In the genomic region with DNA sequence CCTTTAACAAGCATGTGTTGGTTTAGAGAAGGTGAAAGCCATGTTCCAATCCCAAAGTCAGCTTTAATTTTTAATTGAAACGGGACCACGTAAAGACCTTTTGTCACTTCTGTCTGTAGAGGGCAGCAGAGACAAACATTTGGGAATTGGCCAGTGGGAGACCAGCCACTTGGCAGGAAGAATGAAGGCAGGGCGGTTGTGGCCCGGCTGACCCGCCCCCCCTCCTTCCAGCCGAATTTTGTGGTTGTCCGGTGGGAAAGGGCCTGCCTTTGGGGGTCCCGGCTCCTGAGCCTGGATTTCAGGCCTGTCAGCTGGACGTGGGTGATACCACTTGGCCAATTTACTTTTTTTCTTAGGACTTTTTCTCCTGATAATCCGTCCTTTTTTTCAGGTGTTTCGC, we compare ENCODE assay signal across 8 mouse cellular contexts. TPM values are rescaled to one million over a fixed set of nuclear protein-coding genes. Genes with fewer than 3 reads are reported as not detected.
DNase-seq lines count a peak whose midpoint lies in the region; ATAC-seq and TF ChIP-seq lines count a peak whose summit lies in the region.

No protein-coding gene starts in this region.

- no peaks in the 10 kb centered on the region for H3K27me3 ChIP-seq in E14TG2a.4 (ENCODE audit: insufficient read depth, low read length)
- no peaks in the 10 kb centered on the region for H3K27me3 ChIP-seq in embryonic facial prominence, embryonic 13.5 days
- no peaks in the 10 kb centered on the region for H3K27me3 ChIP-seq in heart, embryonic 12.5 days (replicated peaks)
- H3K27me3 ChIP-seq in kidney, embryonic 15.5 days: no peaks in the 10 kb centered on the region
- H3K27me3 ChIP-seq in neural tube, embryonic 14.5 days (ENCODE audit: control insufficient read depth, insufficient read depth, low read length): no peaks in the 10 kb centered on the region

- H3K9ac ChIP-seq in embryonic facial prominence, embryonic 13.5 days: peak overlapping the region; percentile 61
- H3K9ac ChIP-seq in heart, embryonic 12.5 days: peak overlapping the region; percentile 49
- H3K9ac ChIP-seq in kidney, embryonic 15.5 days: 0 out of 2 replicates have a peak overlapping the region, but pooled peaks have one; percentile 34
- peak overlapping the region; percentile 46; the same call in 1 of the 2 replicates for H3K9ac ChIP-seq in neural tube, embryonic 14.5 days (replicated peaks; ENCODE audit: low read depth, low read length)

- H3K4me3 ChIP-seq in E14TG2a.4 (replicated peaks; ENCODE audit: low read length): no peak overlapping the region
- H3K4me3 ChIP-seq in embryonic facial prominence, embryonic 13.5 days: peak overlapping the region; percentile 38
- H3K4me3 ChIP-seq in heart, embryonic 12.5 days: peak overlapping the region; percentile 29
- peak overlapping the region; percentile 35 for H3K4me3 ChIP-seq in kidney, embryonic 15.5 days (replicated peaks)
- peak overlapping the region; percentile 13; the same call in 1 of the 2 replicates for H3K4me3 ChIP-seq in neural tube, embryonic 14.5 days (ENCODE audit: low read depth, low read length)

- 0 out of 2 replicates have a peak, but pooled peaks have one; percentile 32 for ATAC-seq in embryonic facial prominence, embryonic 13.5 days (ENCODE audit: insufficient number of reproducible peaks, insufficient read depth, low FRiP score, low TSS enrichment, low read depth)
- ATAC-seq in heart, embryonic 12.5 days (ENCODE audit: insufficient number of reproducible peaks, low FRiP score): peak; percentile 57
- ATAC-seq in kidney, embryonic 15.5 days (replicated peaks; ENCODE audit: low FRiP score): peak; percentile 60; the same call in 1 of the 2 replicates
- peak; percentile 46; the same call in 1 of the 2 replicates for ATAC-seq in neural tube, embryonic 14.5 days (ENCODE audit: low read depth)

- peak overlapping the region; percentile 65 for H3K4me2 ChIP-seq in embryonic facial prominence, embryonic 13.5 days
- peak overlapping the region; percentile 68 for H3K4me2 ChIP-seq in heart, embryonic 12.5 days
- peak overlapping the region; percentile 66 for H3K4me2 ChIP-seq in kidney, embryonic 15.5 days
- peak overlapping the region; percentile 57 for H3K4me2 ChIP-seq in neural tube, embryonic 14.5 days (ENCODE audit: low read depth, low read length)

- 10% methylated on average over 11 of the region's 11 CpGs for WGBS in embryonic facial prominence, embryonic 13.5 days
- 8% methylated on average over 11 of the region's 11 CpGs for WGBS in heart, embryonic 12.5 days
- WGBS in kidney, embryonic 15.5 days: 10% methylated on average over 11 of the region's 11 CpGs
- 14% methylated on average over 11 of the region's 11 CpGs for WGBS in neural tube, embryonic 14.5 days

- peaks cover 4% of the 10 kb centered on the region for H3K4me1 ChIP-seq in E14TG2a.4 (replicated peaks; ENCODE audit: low read depth, low read length)
- H3K4me1 ChIP-seq in embryonic facial prominence, embryonic 13.5 days: peaks cover 3% of the 10 kb centered on the region
- H3K4me1 ChIP-seq in heart, embryonic 12.5 days (replicated peaks): no peaks in the 10 kb centered on the region
- peaks cover 3% of the 10 kb centered on the region; the same call in 1 of the 2 replicates for H3K4me1 ChIP-seq in kidney, embryonic 15.5 days
- H3K4me1 ChIP-seq in neural tube, embryonic 14.5 days (ENCODE audit: control insufficient read depth, insufficient read depth, low read length): no peaks in the 10 kb centered on the region

- DNase-seq in adrenal gland, postnatal 4 days (ENCODE audit: low spot score in 2 of 2): peak; percentile 21 to 33
- peak; percentile 59 to 83 for DNase-seq in lung, adult 18-20 months
- DNase-seq in thymus, postnatal 14 days: peak; percentile 70

- peaks cover 38% of the 10 kb centered on the region for H3K9me3 ChIP-seq in E14TG2a.4 (ENCODE audit: low read length)
- H3K9me3 ChIP-seq in embryonic facial prominence, embryonic 13.5 days: peaks cover 4% of the 10 kb centered on the region; the same call in 1 of the 2 replicates
- H3K9me3 ChIP-seq in heart, embryonic 12.5 days (replicated peaks): no peaks in the 10 kb centered on the region; the same call in 1 of the 2 replicates
- no peaks in the 10 kb centered on the region for H3K9me3 ChIP-seq in kidney, embryonic 15.5 days (replicated peaks)
- no peaks in the 10 kb centered on the region for H3K9me3 ChIP-seq in neural tube, embryonic 14.5 days (ENCODE audit: control insufficient read depth, low read length)

- TF ChIP-seq CTCF in E14TG2a.4 (conservative IDR thresholded peaks at IDR 0.05; ENCODE audit: low read length): peak; percentile 51

- H3K36me3 ChIP-seq in E14TG2a.4 (ENCODE audit: insufficient read depth, low read length): no peaks in the 10 kb centered on the region
- no peaks in the 10 kb centered on the region for H3K36me3 ChIP-seq in embryonic facial prominence, embryonic 13.5 days
- no peaks in the 10 kb centered on the region for H3K36me3 ChIP-seq in heart, embryonic 12.5 days
- H3K36me3 ChIP-seq in kidney, embryonic 15.5 days: no peaks in the 10 kb centered on the region
- H3K36me3 ChIP-seq in neural tube, embryonic 14.5 days (ENCODE audit: control insufficient read depth, insufficient read depth, low read length): no peaks in the 10 kb centered on the region

- no peak overlapping the region for H3K27ac ChIP-seq in embryonic facial prominence, embryonic 13.5 days
- no peak overlapping the region for H3K27ac ChIP-seq in heart, embryonic 12.5 days (ENCODE audit: poor library complexity, severe bottlenecking)
- H3K27ac ChIP-seq in kidney, embryonic 15.5 days: no peak overlapping the region
- H3K27ac ChIP-seq in neural tube, embryonic 14.5 days (ENCODE audit: low read depth, low read length): no peak overlapping the region

RNA-seq across cellular contexts. Expression of gene Khdc4, which starts 8.2 kb away (rescaled TPM):
- total RNA-seq in adrenal gland, postnatal 4 days (2021): 10 to 100 TPM; 88.1 to 93.5 TPM
- polyA plus RNA-seq in embryonic facial prominence, embryonic 13.5 days (2015; fragmentation: Nextera tagmentation; extraction: Ambion mirVana): 92.5 and 106 TPM in 2 replicates
- polyA plus RNA-seq in heart, embryonic 12.5 days (2016; fragmentation: Nextera tagmentation; extraction: Ambion mirVana): 75.3 and 75.6 TPM in 2 replicates
- polyA plus RNA-seq in kidney, embryonic 15.5 days (2015; fragmentation: Nextera tagmentation; extraction: Ambion mirVana): 95.1 and 102 TPM in 2 replicates
- polyA plus RNA-seq in neural tube, embryonic 14.5 days (2014; fragmentation: Nextera tagmentation; extraction: Ambion mirVana): 86.4 and 97.4 TPM in 2 replicates

RNA-seq across cellular contexts. Expression of gene Rxfp4, which starts 24.5 kb away (rescaled TPM):
- total RNA-seq in adrenal gland, postnatal 4 days (2021): not detected
- not detected in 2 replicates for polyA plus RNA-seq in embryonic facial prominence, embryonic 13.5 days (2015; fragmentation: Nextera tagmentation; extraction: Ambion mirVana)
- not detected in 2 replicates for polyA plus RNA-seq in heart, embryonic 12.5 days (2016; fragmentation: Nextera tagmentation; extraction: Ambion mirVana)
- polyA plus RNA-seq in kidney, embryonic 15.5 days (2015; fragmentation: Nextera tagmentation; extraction: Ambion mirVana): not detected in 2 replicates
- polyA plus RNA-seq in neural tube, embryonic 14.5 days (2014; fragmentation: Nextera tagmentation; extraction: Ambion mirVana): not detected in 2 replicates

RNA-seq across cellular contexts. Expression of gene Rit1, which starts 39.2 kb away (rescaled TPM):
- total RNA-seq in adrenal gland, postnatal 4 days (2021): 10 to 100 TPM; 53.4 to 54.0 TPM
- polyA plus RNA-seq in embryonic facial prominence, embryonic 13.5 days (2015; fragmentation: Nextera tagmentation; extraction: Ambion mirVana): 51.4 and 54.4 TPM in 2 replicates
- polyA plus RNA-seq in heart, embryonic 12.5 days (2016; fragmentation: Nextera tagmentation; extraction: Ambion mirVana): 45.9 and 46.5 TPM in 2 replicates
- polyA plus RNA-seq in kidney, embryonic 15.5 days (2015; fragmentation: Nextera tagmentation; extraction: Ambion mirVana): 46.7 and 50.4 TPM in 2 replicates
- polyA plus RNA-seq in neural tube, embryonic 14.5 days (2014; fragmentation: Nextera tagmentation; extraction: Ambion mirVana): 60.1 and 62.1 TPM in 2 replicates
